Mouse (Mus musculus) liver, adult 2 months (tissue): Measurements from ENCODE around the gene Chrna9. TPM values are rescaled to one million over a fixed set of nuclear protein-coding genes. Genes with fewer than 3 reads are reported as not detected.

Experiments
- DNase-seq: peaks from one replicate; pipeline ENCODE4 v3.0.0-alpha.2; 2011; ENCODE audit warnings: low read depth, low spot score; ENCODE audit errors: extremely low read depth
- H3K27ac ChIP-seq: fragments of 200-500 bp; replicated peaks from 2 replicates; pipeline ENCODE4 v1.5.1; 2012; ENCODE audit warnings: low read depth, mild to moderate bottlenecking, control low read depth, inconsistent platforms, low read length; ENCODE audit not compliant: insufficient read depth
- H3K27me3 ChIP-seq: fragments of 200-500 bp; 2 replicates; pipeline ENCODE4 v1.6.1; 2012; ENCODE audit warnings: mild to moderate bottlenecking, moderate library complexity, low read length, inconsistent platforms; ENCODE audit not compliant: control insufficient read depth, insufficient read depth
- H3K36me3 ChIP-seq: fragments of 200-500 bp; 2 replicates; pipeline ENCODE4 v1.6.1; 2012; ENCODE audit warnings: low read length, inconsistent platforms; ENCODE audit not compliant: control insufficient read depth, insufficient read depth
- H3K4me1 ChIP-seq: fragments of 200-500 bp; 2 replicates; pipeline ENCODE4 v1.6.1; 2011; ENCODE audit warnings: low read length; ENCODE audit not compliant: control insufficient read depth, insufficient read depth
- H3K4me3 ChIP-seq: fragments of 200-500 bp; 2 replicates; pipeline ENCODE4 v1.5.1; 2011; ENCODE audit warnings: low read depth, mild to moderate bottlenecking, control low read depth, low read length, moderate library complexity; ENCODE audit not compliant: insufficient read depth
- H3K79me2 ChIP-seq: fragments of 200-500 bp; 2 replicates; pipeline ENCODE4 v1.6.1; 2012; ENCODE audit warnings: inconsistent platforms, mild to moderate bottlenecking, low read length, moderate library complexity; ENCODE audit not compliant: control insufficient read depth, insufficient read depth
- H3K9ac ChIP-seq: fragments of 200-500 bp; 2 replicates; pipeline ENCODE4 v1.6.1; 2012; ENCODE audit warnings: low read depth, mild to moderate bottlenecking, control low read depth, inconsistent platforms, low read length
- CTCF ChIP-seq: fragments of 200-500 bp; IDR thresholded peaks from 2 replicates; pipeline ENCODE4 v1.5.1; 2011; ENCODE audit warnings: low read depth, low read length, control low read depth
- POLR2A ChIP-seq: fragments of 200-500 bp; IDR thresholded peaks from 2 replicates; pipeline ENCODE4 v1.6.1; 2011; ENCODE audit warnings: low read length, control low read depth; ENCODE audit not compliant: insufficient read depth; ENCODE audit errors: extremely low read depth
- WGBS: fragments of 180-500 bp; shearing (Covaris S2); methylation state at CpG from one replicate; pipeline ENCODE4 v1.1.7; 2018; 5-methylcytosine and 5-hydroxymethylcytosine counted together
- polyA plus RNA-seq: library from polyadenylated mRNA; depleted of rRNA; stranded (reverse); fragments of >200 nt; gene quantifications from 2 replicates; pipeline ENCODE4 v1.2.3, GENCODE M21; 2012; rRNA removed
- total RNA-seq: library from RNA; depleted of rRNA; stranded (reverse); fragments of >200 nt; gene quantifications from 2 replicates; pipeline ENCODE4 v1.2.3, GENCODE M21; 2014; rRNA removed

Gene Chrna9
- not detected in 2 replicates for total RNA-seq
- polyA plus RNA-seq = not detected in 2 replicates

- Histone ChIP-seq H3K79me2 (no peaks in the 10 kb centered on the region), H3K4me3 (no peak within 1 kb of the TSS), H3K4me1 (no peaks in the 10 kb centered on the region), H3K27me3 (no peaks in the 10 kb centered on the region), H3K27ac (no peak within 1 kb of the TSS), H3K9ac (no peak within 1 kb of the TSS), H3K36me3 (no peaks in the 10 kb centered on the region)
- TF ChIP-seq POLR2A (no peak), CTCF (no peak)
- DNase-seq = no peak
- 85% methylated on average over 5 of the region's 5 CpGs for WGBS
These were observed at the start of gene Chrna9 for GRCm38 (mm10) chr5:65934783-65935182. Gene Chrna9 (plus strand): TSS chr5:65934921.

GRCm38 (mm10) chr5:65885699-65886443 lies 48.9 kb upstream of the Chrna9 start:
- Histone ChIP-seq H3K79me2 (no peaks in the 10 kb centered on the region), H3K27me3 (no peaks in the 10 kb centered on the region), H3K4me1 (no peaks in the 10 kb centered on the region), H3K27ac (no peak overlapping the region), H3K9ac (no peak overlapping the region), H3K4me3 (no peak overlapping the region), H3K36me3 (no peaks in the 10 kb centered on the region)
- WGBS = 87% methylated on average over 15 of the region's 15 CpGs
- DNase-seq = no peak
- TF ChIP-seq CTCF = no peak
- no peak for TF ChIP-seq POLR2A

- H3K9ac ChIP-seq = no peak overlapping the region
- WGBS = 86% methylated on average over 5 of the region's 5 CpGs
- DNase-seq = no peak
- H3K4me3 ChIP-seq = no peak overlapping the region
- H3K79me2 ChIP-seq = no peaks in the 10 kb centered on the region
- H3K36me3 ChIP-seq = no peaks in the 10 kb centered on the region
- H3K27me3 ChIP-seq = no peaks in the 10 kb centered on the region
- no peaks in the 10 kb centered on the region for H3K4me1 ChIP-seq
- no peak overlapping the region for H3K27ac ChIP-seq
- TF ChIP-seq POLR2A (no peak), CTCF (no peak)
These were observed 46.6 kb upstream of the Chrna9 start for GRCm38 (mm10) chr5:65888102-65888501.

- Histone ChIP-seq H3K36me3 (no peaks in the 10 kb centered on the region), H3K4me1 (no peaks in the 10 kb centered on the region), H3K27ac (no peak overlapping the region), H3K27me3 (no peaks in the 10 kb centered on the region), H3K79me2 (no peaks in the 10 kb centered on the region), H3K9ac (no peak overlapping the region), H3K4me3 (no peak overlapping the region)
- 84% methylated on average over 5 of the region's 5 CpGs for WGBS
- TF ChIP-seq POLR2A (no peak), CTCF (no peak)
- DNase-seq = no peak
These were observed 45.7 kb upstream of the Chrna9 start for GRCm38 (mm10) chr5:65888998-65889397.

GRCm38 (mm10) chr5:65891251-65891826 lies 43.4 kb upstream of the Chrna9 start:
- Histone ChIP-seq H3K4me3 (no peak overlapping the region), H3K27me3 (no peaks in the 10 kb centered on the region), H3K9ac (no peak overlapping the region), H3K79me2 (no peaks in the 10 kb centered on the region), H3K27ac (no peak overlapping the region), H3K4me1 (no peaks in the 10 kb centered on the region), H3K36me3 (no peaks in the 10 kb centered on the region)
- WGBS = 91% methylated on average over 14 of the region's 14 CpGs
- TF ChIP-seq POLR2A (no peak), CTCF (no peak)
- DNase-seq = no peak

GRCm38 (mm10) chr5:65895121-65895692 lies 39.5 kb upstream of the Chrna9 start:
- Histone ChIP-seq H3K36me3 (no peaks in the 10 kb centered on the region), H3K4me1 (no peaks in the 10 kb centered on the region), H3K79me2 (no peaks in the 10 kb centered on the region), H3K27me3 (no peaks in the 10 kb centered on the region), H3K4me3 (no peak overlapping the region), H3K9ac (no peak overlapping the region), H3K27ac (no peak overlapping the region)
- WGBS = 77% methylated on average over 6 of the region's 6 CpGs
- DNase-seq = no peak
- no peak for TF ChIP-seq POLR2A
- no peak for TF ChIP-seq CTCF
